Mouse (Mus musculus): Measurements from ENCODE around the gene Plekhh3. TPM values are rescaled to one million over a fixed set of nuclear protein-coding genes. Genes with fewer than 3 reads are reported as not detected.

Gene Plekhh3
- polyA plus RNA-seq, 1 experiment from 2014 or later = 9.7 TPM

GRCm38 (mm10) chr11:101184984-101185383 lies 13.8 kb upstream of the Plekhh3 start:
- Histone ChIP-seq H3K4me2 (no peak overlapping the region), H3K27ac (no peak overlapping the region), H3K27me3 (peaks cover 5% of the 10 kb centered on the region), H3K36me3 (no peaks in the 10 kb centered on the region), H3K4me3 (no peak overlapping the region), H3K9me3 (no peaks in the 10 kb centered on the region), H3K9ac (no peak overlapping the region), H3K4me1 (peaks cover 9% of the 10 kb centered on the region)
- no peak for ATAC-seq (ENCODE audit: insufficient number of reproducible peaks, insufficient read depth, low FRiP score, low TSS enrichment, low read depth)
- 81% methylated on average over 12 of the region's 12 CpGs for WGBS

- H3K4me2 ChIP-seq = no peak overlapping the region
- no peak overlapping the region for H3K9ac ChIP-seq
- no peak for ATAC-seq (ENCODE audit: insufficient number of reproducible peaks, insufficient read depth, low FRiP score, low TSS enrichment, low read depth)
- H3K9me3 ChIP-seq = no peaks in the 10 kb centered on the region
- no peaks in the 10 kb centered on the region for H3K36me3 ChIP-seq
- peaks cover 8% of the 10 kb centered on the region for H3K4me1 ChIP-seq
- H3K27ac ChIP-seq = no peak overlapping the region
- 73% methylated on average over 14 of the region's 14 CpGs for WGBS
- H3K4me3 ChIP-seq = no peak overlapping the region
- H3K27me3 ChIP-seq = peaks cover 24% of the 10 kb centered on the region
These were observed 11.8 kb upstream of the Plekhh3 start for GRCm38 (mm10) chr11:101182771-101183517.

- Histone ChIP-seq H3K36me3 (no peaks in the 10 kb centered on the region), H3K9ac (no peak overlapping the region), H3K27ac (no peak overlapping the region), H3K4me3 (no peak overlapping the region), H3K4me2 (no peak overlapping the region), H3K4me1 (peaks cover 16% of the 10 kb centered on the region), H3K9me3 (no peaks in the 10 kb centered on the region), H3K27me3 (peaks cover 33% of the 10 kb centered on the region)
- no peak for ATAC-seq (ENCODE audit: insufficient number of reproducible peaks, insufficient read depth, low FRiP score, low TSS enrichment, low read depth)
- 89% methylated on average over 11 of the region's 11 CpGs for WGBS
These were observed 10.8 kb upstream of the Plekhh3 start for GRCm38 (mm10) chr11:101181961-101182360.

- Histone ChIP-seq H3K27me3 (peaks cover 42% of the 10 kb centered on the region), H3K9me3 (no peaks in the 10 kb centered on the region), H3K4me1 (peaks cover 24% of the 10 kb centered on the region), H3K9ac (no peak overlapping the region), H3K4me2 (no peak overlapping the region), H3K36me3 (no peaks in the 10 kb centered on the region), H3K4me3 (no peak overlapping the region), H3K27ac (no peak overlapping the region)
- ATAC-seq (ENCODE audit: insufficient number of reproducible peaks, insufficient read depth, low FRiP score, low TSS enrichment, low read depth) = no peak
- 40% methylated on average over 10 of the region's 10 CpGs for WGBS
These were observed 9.9 kb upstream of the Plekhh3 start for GRCm38 (mm10) chr11:101180846-101181740.

GRCm38 (mm10) chr11:101180261-101180660 lies 9.1 kb upstream of the Plekhh3 start:
- WGBS = 60% methylated on average over 17 of the region's 17 CpGs
- Histone ChIP-seq H3K4me3 (no peak overlapping the region), H3K36me3 (no peaks in the 10 kb centered on the region), H3K27ac (no peak overlapping the region), H3K4me2 (no peak overlapping the region), H3K27me3 (peaks cover 50% of the 10 kb centered on the region), H3K9ac (no peak overlapping the region), H3K4me1 (peaks cover 27% of the 10 kb centered on the region), H3K9me3 (no peaks in the 10 kb centered on the region)
- no peak for ATAC-seq (ENCODE audit: insufficient number of reproducible peaks, insufficient read depth, low FRiP score, low TSS enrichment, low read depth)

- no peak overlapping the region for H3K27ac ChIP-seq
- no peaks in the 10 kb centered on the region for H3K36me3 ChIP-seq
- peaks cover 59% of the 10 kb centered on the region for H3K27me3 ChIP-seq
- H3K4me2 ChIP-seq = no peak overlapping the region
- no peaks in the 10 kb centered on the region for H3K9me3 ChIP-seq
- peaks cover 37% of the 10 kb centered on the region for H3K4me1 ChIP-seq
- no peak for ATAC-seq (ENCODE audit: insufficient number of reproducible peaks, insufficient read depth, low FRiP score, low TSS enrichment, low read depth)
- no peak overlapping the region for H3K9ac ChIP-seq
- no peak overlapping the region for H3K4me3 ChIP-seq
- 77% methylated on average over 15 of the region's 15 CpGs for WGBS
These were observed 8.2 kb upstream of the Plekhh3 start for GRCm38 (mm10) chr11:101179306-101179705.

GRCm38 (mm10) chr11:101178061-101179058 lies 7.2 kb upstream of the Plekhh3 start:
- peaks cover 46% of the 10 kb centered on the region for H3K4me1 ChIP-seq
- no peaks in the 10 kb centered on the region for H3K36me3 ChIP-seq
- no peaks in the 10 kb centered on the region for H3K9me3 ChIP-seq
- H3K4me2 ChIP-seq = peak overlapping the region; percentile 34
- no peak overlapping the region for H3K27ac ChIP-seq
- H3K9ac ChIP-seq = peak overlapping the region; percentile 36; the same call in 1 of the 2 replicates
- 0 out of 2 replicates have a peak overlapping the region, but pooled peaks have one; percentile 2 for H3K4me3 ChIP-seq
- no peak for ATAC-seq (ENCODE audit: insufficient number of reproducible peaks, insufficient read depth, low FRiP score, low TSS enrichment, low read depth)
- 48% methylated on average over 36 of the region's 36 CpGs for WGBS
- H3K27me3 ChIP-seq = peaks cover 69% of the 10 kb centered on the region

- Histone ChIP-seq H3K4me2 (peak overlapping the region; percentile 57), H3K36me3 (no peaks in the 10 kb centered on the region), H3K4me3 (peak overlapping the region; percentile 35; the same call in 1 of the 2 replicates), H3K27ac (no peak overlapping the region), H3K9me3 (no peaks in the 10 kb centered on the region), H3K4me1 (peaks cover 56% of the 10 kb centered on the region), H3K9ac (no peak overlapping the region), H3K27me3 (peaks cover 75% of the 10 kb centered on the region)
- ATAC-seq (ENCODE audit: insufficient number of reproducible peaks, insufficient read depth, low FRiP score, low TSS enrichment, low read depth) = no peak
- 19% methylated on average over 22 of the region's 22 CpGs for WGBS
These were observed 6.0 kb upstream of the Plekhh3 start for GRCm38 (mm10) chr11:101176933-101177773.

- Histone ChIP-seq H3K27me3 (peaks cover 75% of the 10 kb centered on the region), H3K4me1 (peaks cover 61% of the 10 kb centered on the region), H3K4me3 (peak overlapping the region; percentile 35), H3K36me3 (no peaks in the 10 kb centered on the region), H3K9me3 (no peaks in the 10 kb centered on the region), H3K27ac (no peak overlapping the region), H3K9ac (0 out of 2 replicates have a peak overlapping the region, but pooled peaks have one; percentile 7), H3K4me2 (peak overlapping the region; percentile 57)
- WGBS = under 1% methylated on average over 25 of the region's 25 CpGs
- no peak for ATAC-seq (ENCODE audit: insufficient number of reproducible peaks, insufficient read depth, low FRiP score, low TSS enrichment, low read depth)
These were observed 5.1 kb upstream of the Plekhh3 start for GRCm38 (mm10) chr11:101176117-101176691.

GRCm38 (mm10) chr11:101175636-101176116 lies 4.5 kb upstream of the Plekhh3 start:
- 0 out of 2 replicates have a peak overlapping the region, but pooled peaks have one; percentile 7 for H3K9ac ChIP-seq
- ATAC-seq (ENCODE audit: insufficient number of reproducible peaks, insufficient read depth, low FRiP score, low TSS enrichment, low read depth) = no peak
- H3K4me1 ChIP-seq = peaks cover 62% of the 10 kb centered on the region

More at GRCm38 (mm10) chr11:101175636-101176116, 4.5 kb upstream of the Plekhh3 start:
- H3K4me2 ChIP-seq = peak overlapping the region; percentile 57
- H3K36me3 ChIP-seq = no peaks in the 10 kb centered on the region
- H3K27me3 ChIP-seq = peaks cover 75% of the 10 kb centered on the region
- no peaks in the 10 kb centered on the region for H3K9me3 ChIP-seq
- peak overlapping the region; percentile 35 for H3K4me3 ChIP-seq
- H3K27ac ChIP-seq = no peak overlapping the region
- 7% methylated on average over 11 of the region's 11 CpGs for WGBS
